Comparison of ENCODE assay signal across 26 mouse cellular contexts in genomic region chr2:178854760-178855159, GRCm38 (mm10).
DNase-seq lines count a peak whose midpoint lies in the region; ATAC-seq lines count a peak whose summit lies in the region.
"Had no signal": no experiment of that assay in that cellular context is flagged by ENCODE, and none has a peak within 500 bp of the region (broad histone marks: within the 10 kb centered on the region; RNA-seq: fewer than 3 reads in every experiment).

No protein-coding gene starts in this region.

- no peak overlapping the region for H3K4me3 ChIP-seq in embryonic facial prominence, embryonic 14.5 days (ENCODE audit: low read depth, low read length)
- no peak overlapping the region for H3K4me3 ChIP-seq in limb, embryonic 10.5 days
- H3K4me3 ChIP-seq in limb, embryonic 13.5 days: no peak overlapping the region
- H3K4me3 ChIP-seq in hindbrain, embryonic 11.5 days (ENCODE audit: low read depth, low read length): no peak overlapping the region
- H3K4me3 ChIP-seq in forebrain, embryonic 10.5 days: no peak overlapping the region
- H3K4me3 ChIP-seq: embryonic facial prominence, embryonic 15.5 days; forebrain, embryonic 13.5 days; heart, embryonic 10.5 days; heart, embryonic 13.5 days; hindbrain, embryonic 12.5 days; hindbrain, embryonic 15.5 days; intestine, embryonic 15.5 days had no signal

- peak; percentile 16 for DNase-seq in embryonic facial prominence, embryonic 14.5 days (ENCODE audit: low spot score)
- DNase-seq in limb, embryonic 10.5 days (ENCODE audit: low spot score): peak; percentile 55
- no peak for DNase-seq in embryo, embryonic 10 days (ENCODE audit: low spot score)
- DNase-seq in right cerebral cortex, postnatal 36 days (ENCODE audit: low spot score in 2 of 2): no peak
- no peak for DNase-seq in hindbrain, embryonic 11.5 days (ENCODE audit: low spot score)
- DNase-seq in forebrain, embryonic 10.5 days (ENCODE audit: extremely low spot score, low spot score): no peak
- DNase-seq: adrenal gland, adult 8-10 months; adrenal gland, postnatal 25 days; cerebellum, adult 18-20 months; cerebellum, adult 9-10 months; cerebellum, postnatal 14 days; gastrocnemius, postnatal 25 days; heart, adult 18-20 months; heart, postnatal 14 days; heart, postnatal 4 days; kidney, adult 11 months had no signal

- H3K9me3 ChIP-seq in embryonic facial prominence, embryonic 14.5 days (ENCODE audit: control insufficient read depth, low read length): no peaks in the 10 kb centered on the region
- H3K9me3 ChIP-seq in limb, embryonic 10.5 days (replicated peaks): no peaks in the 10 kb centered on the region
- H3K9me3 ChIP-seq in limb, embryonic 13.5 days: no peaks in the 10 kb centered on the region
- no peaks in the 10 kb centered on the region for H3K9me3 ChIP-seq in hindbrain, embryonic 11.5 days (ENCODE audit: control insufficient read depth, low read length)
- H3K9me3 ChIP-seq in forebrain, embryonic 10.5 days: no peaks in the 10 kb centered on the region
- H3K9me3 ChIP-seq: embryonic facial prominence, embryonic 15.5 days; forebrain, embryonic 13.5 days; heart, embryonic 10.5 days; heart, embryonic 13.5 days; hindbrain, embryonic 12.5 days; hindbrain, embryonic 15.5 days; intestine, embryonic 15.5 days had no signal

- no peaks in the 10 kb centered on the region for H3K36me3 ChIP-seq in embryonic facial prominence, embryonic 14.5 days (ENCODE audit: control insufficient read depth, insufficient read depth, low read length)
- H3K36me3 ChIP-seq in limb, embryonic 10.5 days: no peaks in the 10 kb centered on the region
- no peaks in the 10 kb centered on the region for H3K36me3 ChIP-seq in limb, embryonic 13.5 days
- no peaks in the 10 kb centered on the region for H3K36me3 ChIP-seq in hindbrain, embryonic 11.5 days (ENCODE audit: control insufficient read depth, insufficient read depth, low read length)
- no peaks in the 10 kb centered on the region for H3K36me3 ChIP-seq in forebrain, embryonic 10.5 days (replicated peaks)
- H3K36me3 ChIP-seq: embryonic facial prominence, embryonic 15.5 days; heart, embryonic 10.5 days; heart, embryonic 13.5 days; hindbrain, embryonic 12.5 days; hindbrain, embryonic 15.5 days; intestine, embryonic 15.5 days had no signal

- 29% methylated on average over 2 of the region's 2 CpGs for WGBS in embryonic facial prominence, embryonic 14.5 days
- 13% methylated on average over 2 of the region's 2 CpGs for WGBS in limb, embryonic 10.5 days
- WGBS in limb, embryonic 13.5 days: 0% methylated on average over 2 of the region's 2 CpGs
- 73% methylated on average over 2 of the region's 2 CpGs for WGBS in hindbrain, embryonic 11.5 days
- 75% methylated on average over 2 of the region's 2 CpGs for WGBS in forebrain, embryonic 10.5 days

- H3K27me3 ChIP-seq in embryonic facial prominence, embryonic 14.5 days (replicated peaks; ENCODE audit: control insufficient read depth, insufficient read depth, low read length): no peaks in the 10 kb centered on the region
- H3K27me3 ChIP-seq in limb, embryonic 10.5 days (ENCODE audit: low read depth, poor library complexity, severe bottlenecking): no peaks in the 10 kb centered on the region
- H3K27me3 ChIP-seq in limb, embryonic 13.5 days: no peaks in the 10 kb centered on the region
- no peaks in the 10 kb centered on the region for H3K27me3 ChIP-seq in hindbrain, embryonic 11.5 days (ENCODE audit: control insufficient read depth, insufficient read depth, low read length)
- no peaks in the 10 kb centered on the region for H3K27me3 ChIP-seq in forebrain, embryonic 10.5 days (ENCODE audit: poor library complexity, severe bottlenecking)
- H3K27me3 ChIP-seq: embryonic facial prominence, embryonic 15.5 days; forebrain, embryonic 13.5 days; heart, embryonic 13.5 days; hindbrain, embryonic 12.5 days; hindbrain, embryonic 15.5 days; intestine, embryonic 15.5 days had no signal

- H3K27ac ChIP-seq in embryonic facial prominence, embryonic 14.5 days (replicated peaks; ENCODE audit: low read depth, low read length): no peak overlapping the region
- peak overlapping the region; percentile 25; the same call in 1 of the 2 replicates for H3K27ac ChIP-seq in limb, embryonic 10.5 days
- H3K27ac ChIP-seq in limb, embryonic 13.5 days: peak overlapping the region; percentile 10; the same call in 1 of the 2 replicates
- H3K27ac ChIP-seq in hindbrain, embryonic 11.5 days (ENCODE audit: low read depth, low read length): no peak overlapping the region
- H3K27ac ChIP-seq in forebrain, embryonic 10.5 days: no peak overlapping the region
- H3K27ac ChIP-seq: embryonic facial prominence, embryonic 15.5 days; forebrain, embryonic 13.5 days; heart, embryonic 10.5 days; heart, embryonic 13.5 days; hindbrain, embryonic 12.5 days; hindbrain, embryonic 15.5 days; intestine, embryonic 15.5 days had no signal

- H3K9ac ChIP-seq in embryonic facial prominence, embryonic 14.5 days (ENCODE audit: low read depth, low read length): no peak overlapping the region
- no peak overlapping the region for H3K9ac ChIP-seq in limb, embryonic 13.5 days
- no peak overlapping the region for H3K9ac ChIP-seq in hindbrain, embryonic 11.5 days (ENCODE audit: low read depth, low read length)
- H3K9ac ChIP-seq: embryonic facial prominence, embryonic 15.5 days; forebrain, embryonic 13.5 days; heart, embryonic 13.5 days; hindbrain, embryonic 12.5 days; hindbrain, embryonic 15.5 days; intestine, embryonic 15.5 days had no signal

- H3K4me2 ChIP-seq in embryonic facial prominence, embryonic 14.5 days (ENCODE audit: low read depth, low read length): no peak overlapping the region
- H3K4me2 ChIP-seq in limb, embryonic 13.5 days (replicated peaks): no peak overlapping the region
- no peak overlapping the region for H3K4me2 ChIP-seq in hindbrain, embryonic 11.5 days (replicated peaks; ENCODE audit: low read depth, low read length)
- H3K4me2 ChIP-seq: embryonic facial prominence, embryonic 15.5 days; forebrain, embryonic 13.5 days; heart, embryonic 13.5 days; hindbrain, embryonic 12.5 days; hindbrain, embryonic 15.5 days; intestine, embryonic 15.5 days had no signal

- ATAC-seq in embryonic facial prominence, embryonic 14.5 days (ENCODE audit: low read depth): no peak
- ATAC-seq in limb, embryonic 13.5 days (ENCODE audit: low FRiP score, low read depth): peak; percentile 84
- no peak for ATAC-seq in hindbrain, embryonic 11.5 days (ENCODE audit: low FRiP score)
- ATAC-seq: activated CD4-positive, CD25-positive, alpha-beta regulatory T cell, adult 4 months; forebrain, embryonic 13.5 days; forebrain, embryonic 16.5 days; intestine, embryonic 15.5 days had no signal

- no peaks in the 10 kb centered on the region for H3K4me1 ChIP-seq in embryonic facial prominence, embryonic 14.5 days (ENCODE audit: control insufficient read depth, insufficient read depth, low read length)
- peaks cover 50% of the 10 kb centered on the region for H3K4me1 ChIP-seq in limb, embryonic 10.5 days
- peaks cover 44% of the 10 kb centered on the region for H3K4me1 ChIP-seq in limb, embryonic 13.5 days
- H3K4me1 ChIP-seq in hindbrain, embryonic 11.5 days (replicated peaks; ENCODE audit: control insufficient read depth, insufficient read depth, low read length): no peaks in the 10 kb centered on the region
- peaks cover 21% of the 10 kb centered on the region for H3K4me1 ChIP-seq in forebrain, embryonic 10.5 days
- H3K4me1 ChIP-seq: embryonic facial prominence, embryonic 15.5 days; heart, embryonic 13.5 days; intestine, embryonic 15.5 days had no signal

Comparison
In these comparisons a context has a peak if more than half of its experiments do, and no peak if none do; other contexts are left out.
1. DNase-seq: peak in embryonic facial prominence, embryonic 14.5 days (single experiment) and limb, embryonic 10.5 days (single experiment); none in embryo, embryonic 10 days (single experiment), right cerebral cortex, postnatal 36 days (0 of 2), hindbrain, embryonic 11.5 days (single experiment) and forebrain, embryonic 10.5 days (single experiment).
2. H3K27ac ChIP-seq: peak in limb, embryonic 10.5 days (single experiment) and limb, embryonic 13.5 days (single experiment); none in embryonic facial prominence, embryonic 14.5 days (single experiment), hindbrain, embryonic 11.5 days (single experiment) and forebrain, embryonic 10.5 days (single experiment).